Mouse (Mus musculus) hindbrain, embryonic 13.5 days (tissue): ENCODE results near the gene Casq2. TPM values are rescaled to one million over a fixed set of nuclear protein-coding genes. Genes with fewer than 3 reads are reported as not detected.

Source experiments
- ATAC-seq: fragments of 200-750 bp; cut with Nextera tagmentation; 2 replicates; pipeline ENCODE4 v1.8.0; 2017; ENCODE audit warnings: moderate TSS enrichment; ENCODE audit not compliant: low FRiP score
- H3K27ac ChIP-seq: fragments of 300-500 bp; sonication (generic); 2 replicates; pipeline ENCODE4 v1.5.1; 2015; ENCODE audit warnings: inconsistent platforms, mild to moderate bottlenecking, moderate library complexity
- H3K27me3 ChIP-seq: fragments of 300-500 bp; sonication (generic); 2 replicates; pipeline ENCODE4 v1.6.1; 2015; ENCODE audit warnings: mild to moderate bottlenecking, inconsistent platforms
- H3K36me3 ChIP-seq: fragments of 300-500 bp; sonication (generic); 2 replicates; pipeline ENCODE4 v1.6.1; 2015; ENCODE audit warnings: mild to moderate bottlenecking, inconsistent platforms
- H3K4me1 ChIP-seq: fragments of 300-500 bp; sonication (generic); replicated peaks from 2 replicates; pipeline ENCODE4 v1.6.1; 2015; ENCODE audit warnings: inconsistent platforms
- H3K4me2 ChIP-seq: fragments of 300-500 bp; sonication (generic); 2 replicates; pipeline ENCODE4 v1.6.1; 2015; ENCODE audit warnings: inconsistent platforms, mild to moderate bottlenecking, moderate library complexity
- H3K4me3 ChIP-seq: fragments of 300-500 bp; sonication (generic); 2 replicates; pipeline ENCODE4 v1.5.1; 2015; ENCODE audit warnings: mild to moderate bottlenecking, inconsistent platforms
- H3K9ac ChIP-seq: fragments of 300-500 bp; sonication (generic); 2 replicates; pipeline ENCODE4 v1.6.1; 2015; ENCODE audit warnings: mild to moderate bottlenecking, inconsistent platforms
- H3K9me3 ChIP-seq: fragments of 300-500 bp; sonication (generic); 2 replicates; pipeline ENCODE4 v1.6.1; 2016; ENCODE audit warnings: inconsistent platforms
- WGBS: fragments of 180-500 bp; shearing (Covaris S2); methylation state at CpG from one replicate; pipeline ENCODE4 v1.1.7; 2015; 5-methylcytosine and 5-hydroxymethylcytosine counted together
- polyA plus RNA-seq: library from polyadenylated mRNA; unstranded; fragments of >200 nt; fragmentation: Nextera tagmentation; extraction: Ambion mirVana; gene quantifications from 2 replicates; pipeline ENCODE4 v1.2.1, GENCODE M21; 2015

Casq2 gene
- polyA plus RNA-seq = 0.97 and 1.1 TPM in 2 replicates

DNA sequence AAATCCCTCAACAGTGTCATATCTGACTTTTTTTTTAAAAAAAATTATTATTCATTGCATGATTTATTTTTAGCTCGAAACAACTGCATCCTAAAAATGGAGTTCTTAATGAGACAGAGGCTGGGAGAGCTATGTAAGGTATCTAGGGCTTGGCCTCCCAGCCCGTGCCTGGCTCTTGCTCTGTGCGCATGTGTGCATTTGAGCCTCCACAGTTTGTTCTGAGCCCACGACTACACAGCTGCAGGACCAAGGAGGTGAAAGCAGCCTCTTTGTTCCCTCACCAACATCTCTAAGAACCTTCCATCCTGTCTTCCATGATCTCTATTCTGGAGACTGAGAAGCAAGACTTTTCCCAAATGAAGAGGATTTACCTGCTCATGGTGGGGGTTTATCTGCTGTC lies at the start of gene Casq2:
TSS of gene Casq2 (plus strand) at position 133 of the 400 bp plus-strand sequence.
- Histone ChIP-seq H3K27ac (no peak within 1 kb of the TSS), H3K27me3 (peaks cover 24% of the 10 kb centered on the region), H3K4me2 (no peak within 1 kb of the TSS), H3K9me3 (no peaks in the 10 kb centered on the region), H3K36me3 (no peaks in the 10 kb centered on the region), H3K9ac (no peak within 1 kb of the TSS), H3K4me1 (peaks cover 8% of the 10 kb centered on the region; the same call in 1 of the 2 replicates), H3K4me3 (no peak within 1 kb of the TSS)
- WGBS = 80% methylated on average over 4 of the region's 4 CpGs
- no peak for ATAC-seq

DNA sequence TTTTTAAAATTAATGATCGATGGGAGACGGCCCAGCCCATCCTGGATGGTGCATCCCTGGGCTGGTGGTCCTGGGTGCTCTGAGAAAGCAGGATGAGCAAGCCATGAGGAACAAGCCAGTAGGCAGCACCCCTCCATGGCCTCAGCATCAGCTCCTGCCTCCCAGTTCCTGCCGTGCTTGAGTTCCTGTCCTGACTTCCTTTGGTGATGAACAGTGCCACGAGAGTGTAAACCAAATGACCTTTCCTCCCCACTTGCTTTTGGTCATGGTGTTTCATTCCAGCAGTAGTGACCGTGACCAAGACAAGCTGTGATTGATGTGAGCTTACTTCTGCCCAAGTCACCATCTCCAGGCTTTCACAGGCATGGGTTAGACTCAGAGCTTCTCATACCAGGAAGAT lies 48.4 kb upstream of the Casq2 start:
- no peaks in the 10 kb centered on the region for H3K27me3 ChIP-seq
- WGBS = 86% methylated on average over 5 of the region's 5 CpGs
- no peak overlapping the region for H3K4me2 ChIP-seq
- H3K9ac ChIP-seq = no peak overlapping the region
- no peaks in the 10 kb centered on the region for H3K4me1 ChIP-seq
- H3K27ac ChIP-seq = no peak overlapping the region
- no peaks in the 10 kb centered on the region for H3K36me3 ChIP-seq
- ATAC-seq = no peak
- H3K9me3 ChIP-seq = no peaks in the 10 kb centered on the region
- H3K4me3 ChIP-seq = no peak overlapping the region

DNA sequence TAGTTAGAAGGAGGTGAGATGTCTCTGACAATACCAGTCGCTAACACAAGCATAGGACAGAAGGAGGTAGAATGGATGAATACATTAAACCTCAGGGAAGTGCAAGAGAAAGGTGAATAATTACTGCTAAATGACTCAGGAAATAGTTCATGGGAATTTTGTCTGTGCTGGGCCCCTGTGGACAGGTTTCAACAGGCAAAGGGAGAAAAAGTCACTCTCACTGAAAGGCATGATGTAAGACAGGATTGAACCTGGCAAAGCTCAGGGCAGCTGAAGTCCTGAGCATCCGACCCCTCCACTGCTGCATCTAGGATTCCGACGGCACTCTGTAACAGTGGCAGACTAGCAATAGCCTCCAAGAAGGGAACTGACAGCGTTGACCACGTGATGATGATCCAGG lies 47.6 kb upstream of the Casq2 start:
- H3K9me3 ChIP-seq = no peaks in the 10 kb centered on the region
- no peak overlapping the region for H3K27ac ChIP-seq
- no peak overlapping the region for H3K9ac ChIP-seq
- H3K27me3 ChIP-seq = no peaks in the 10 kb centered on the region
- H3K4me3 ChIP-seq = no peak overlapping the region
- H3K4me2 ChIP-seq = no peak overlapping the region
- no peak for ATAC-seq
- WGBS = 75% methylated on average over 6 of the region's 6 CpGs
- H3K4me1 ChIP-seq = no peaks in the 10 kb centered on the region
- H3K36me3 ChIP-seq = no peaks in the 10 kb centered on the region

DNA sequence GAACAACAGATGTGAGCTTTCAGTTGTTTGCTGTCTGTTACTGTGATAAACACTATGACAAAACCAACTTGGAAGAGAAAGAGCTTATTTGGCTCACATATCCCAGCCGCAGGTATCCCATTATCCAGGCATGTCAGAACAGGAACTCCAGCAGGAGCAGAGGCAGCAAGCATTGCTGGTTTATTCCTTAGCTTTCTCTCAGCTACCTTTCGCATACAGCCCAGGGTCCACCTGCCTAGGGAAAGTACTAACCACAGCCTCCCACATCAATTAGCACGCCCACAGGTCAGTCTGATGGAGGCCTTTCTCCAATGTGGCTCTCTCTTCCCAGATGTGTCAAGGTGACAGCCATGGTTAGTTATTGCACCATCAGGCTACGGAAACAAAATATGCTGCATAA lies 44.6 kb upstream of the Casq2 start:
- Histone ChIP-seq H3K36me3 (no peaks in the 10 kb centered on the region), H3K9me3 (no peaks in the 10 kb centered on the region), H3K4me3 (no peak overlapping the region), H3K4me1 (no peaks in the 10 kb centered on the region), H3K4me2 (no peak overlapping the region), H3K9ac (no peak overlapping the region), H3K27me3 (no peaks in the 10 kb centered on the region), H3K27ac (no peak overlapping the region)
- ATAC-seq = no peak
- 89% methylated on average over 4 of the region's 4 CpGs for WGBS

DNA sequence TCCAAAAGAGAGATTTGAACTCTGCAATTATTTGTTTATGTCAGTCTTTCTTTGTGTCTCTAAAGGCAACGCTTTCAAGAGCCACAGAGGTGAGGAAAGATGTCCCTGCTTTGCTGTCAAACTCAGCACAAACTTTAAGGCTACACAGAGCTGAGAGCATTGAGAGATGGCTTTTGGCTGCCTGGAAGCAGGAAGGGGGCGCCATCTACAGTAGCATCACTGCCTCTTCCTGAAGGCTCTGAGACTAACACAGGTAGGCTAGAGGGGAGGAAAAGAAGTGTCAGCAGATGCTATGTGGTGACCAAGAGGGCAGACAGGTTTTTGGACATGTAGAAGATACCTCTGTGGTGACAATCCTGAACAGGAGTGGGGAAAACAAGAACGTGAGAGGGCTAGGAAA lies 41.1 kb upstream of the Casq2 start:
- 35% methylated on average over 3 of the region's 3 CpGs for WGBS
- no peaks in the 10 kb centered on the region for H3K27me3 ChIP-seq
- no peaks in the 10 kb centered on the region for H3K9me3 ChIP-seq

DNA sequence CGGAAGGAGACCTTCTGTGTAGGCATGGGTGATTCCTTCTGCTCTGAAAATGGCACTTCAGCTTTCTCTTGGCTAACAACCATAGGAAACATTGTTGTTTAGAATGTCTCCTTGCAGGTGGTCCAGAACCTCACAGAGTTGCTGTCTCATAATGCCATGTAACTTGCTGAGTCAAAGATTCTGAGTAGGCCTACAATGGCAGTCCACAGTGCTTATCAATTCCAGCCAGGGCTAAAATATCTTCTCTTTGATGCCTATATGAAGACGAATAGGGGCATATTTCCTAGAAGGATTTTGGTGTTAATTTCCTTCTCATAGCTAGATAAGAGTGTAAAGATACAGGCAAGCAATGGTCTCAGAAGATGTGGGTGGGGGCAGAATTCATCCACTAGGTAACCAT lies 38.7 kb upstream of the Casq2 start:
- Histone ChIP-seq H3K36me3 (no peaks in the 10 kb centered on the region), H3K27me3 (no peaks in the 10 kb centered on the region), H3K4me1 (peaks cover 12% of the 10 kb centered on the region), H3K9ac (no peak overlapping the region), H3K4me2 (no peak overlapping the region), H3K27ac (no peak overlapping the region), H3K4me3 (no peak overlapping the region), H3K9me3 (no peaks in the 10 kb centered on the region)
- 95% methylated on average over 2 of the region's 2 CpGs for WGBS
- no peak for ATAC-seq

More for the DNA sequence above, 41.1 kb upstream of the Casq2 start:
- no peak overlapping the region for H3K4me2 ChIP-seq
- peaks cover 12% of the 10 kb centered on the region for H3K4me1 ChIP-seq
- no peak overlapping the region for H3K4me3 ChIP-seq
- H3K27ac ChIP-seq = no peak overlapping the region
- ATAC-seq = no peak
- H3K9ac ChIP-seq = no peak overlapping the region
- H3K36me3 ChIP-seq = no peaks in the 10 kb centered on the region

DNA sequence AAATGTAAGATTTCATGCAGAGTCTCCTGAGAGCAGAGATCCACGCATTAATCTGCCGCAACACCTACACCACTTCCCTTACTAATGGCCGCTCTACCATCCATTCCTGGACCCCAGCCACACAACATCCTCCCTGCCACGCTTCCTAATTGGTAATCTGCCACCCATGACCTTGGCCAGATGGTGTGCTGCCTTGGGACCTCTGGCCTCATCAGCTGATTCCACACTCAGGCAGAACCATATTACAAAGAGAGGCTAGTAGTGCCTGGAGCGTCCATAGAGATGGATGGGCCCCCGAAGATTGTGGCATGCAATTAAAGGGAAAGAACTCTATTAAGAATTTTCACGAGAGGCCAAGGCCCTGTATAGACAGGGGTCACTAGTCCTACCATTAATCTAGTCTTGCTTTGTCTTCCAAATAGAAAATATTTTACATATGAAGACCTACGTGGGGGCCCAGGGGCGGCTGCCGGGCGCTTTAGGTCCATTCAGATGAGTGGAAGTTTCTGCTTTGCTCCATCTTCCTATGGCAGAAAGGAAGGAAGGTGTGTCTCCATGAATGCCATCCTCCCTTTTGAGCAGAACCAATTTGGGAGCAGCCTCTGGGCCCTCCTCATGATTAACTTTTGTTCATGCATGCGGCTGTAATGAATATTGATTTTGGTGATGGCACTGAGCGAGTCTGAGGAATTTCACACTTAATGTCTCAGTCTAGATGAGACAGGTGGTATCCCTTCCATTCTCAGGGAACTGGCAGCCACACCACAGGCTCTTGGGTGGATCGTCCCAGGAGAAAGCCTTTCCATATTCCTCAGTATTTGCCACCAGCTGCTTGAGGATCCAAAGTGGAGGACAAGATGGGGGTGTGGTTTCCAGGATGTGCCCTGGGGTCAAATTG lies 36.8 kb upstream of the Casq2 start:
- peak; percentile 86 for ATAC-seq
- no peaks in the 10 kb centered on the region for H3K9me3 ChIP-seq
- peaks cover 19% of the 10 kb centered on the region for H3K4me1 ChIP-seq
- H3K27ac ChIP-seq = peak overlapping the region; percentile 61
- no peak overlapping the region for H3K4me3 ChIP-seq
- no peak overlapping the region for H3K9ac ChIP-seq
- H3K27me3 ChIP-seq = no peaks in the 10 kb centered on the region
- WGBS = 27% methylated on average over 14 of the region's 14 CpGs
- no peak overlapping the region for H3K4me2 ChIP-seq
- no peaks in the 10 kb centered on the region for H3K36me3 ChIP-seq

DNA sequence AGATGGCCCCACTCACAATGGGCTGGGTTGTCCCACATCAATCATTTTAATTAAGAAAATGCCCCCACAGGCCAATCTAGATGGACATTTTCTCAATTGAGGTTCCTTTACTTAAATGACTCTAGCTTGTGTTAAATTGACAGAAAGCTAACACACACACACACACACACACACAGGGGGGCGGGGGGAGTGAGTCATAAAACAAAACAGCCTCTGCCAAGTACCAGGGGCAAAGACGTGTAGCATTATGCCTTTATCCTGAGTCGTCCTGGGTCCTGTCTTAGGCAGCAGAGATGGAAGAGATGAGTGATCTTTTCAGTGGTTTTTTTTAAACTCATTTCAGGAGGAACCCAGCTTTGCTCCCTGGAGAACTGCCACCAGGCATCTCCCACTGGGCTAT lies 34.2 kb upstream of the Casq2 start:
- ATAC-seq = no peak
- Histone ChIP-seq H3K9me3 (no peaks in the 10 kb centered on the region), H3K27ac (peak overlapping the region; percentile 52), H3K4me3 (no peak overlapping the region), H3K9ac (no peak overlapping the region), H3K4me2 (no peak overlapping the region), H3K36me3 (no peaks in the 10 kb centered on the region), H3K27me3 (no peaks in the 10 kb centered on the region), H3K4me1 (peaks cover 31% of the 10 kb centered on the region)
- WGBS = 41% methylated on average over 3 of the region's 3 CpGs

DNA sequence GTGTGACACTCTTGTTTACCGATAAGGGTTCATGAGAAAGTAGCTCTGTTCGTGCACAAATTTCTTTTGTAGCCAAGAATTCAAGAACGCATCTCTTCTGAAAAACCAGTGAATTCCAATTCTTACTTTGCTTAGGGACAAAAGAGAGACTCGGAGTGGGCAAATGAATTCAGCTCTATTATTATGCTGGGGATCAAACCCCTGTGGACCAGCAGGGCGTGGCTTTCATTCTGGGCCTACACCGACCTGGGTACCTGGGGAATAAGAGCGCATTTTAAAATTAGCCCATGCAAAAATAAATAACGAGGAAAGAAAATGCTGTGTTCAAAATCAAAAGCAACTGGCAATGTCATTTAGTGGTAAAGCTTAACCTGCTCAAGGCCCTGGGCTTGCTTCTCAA lies 32.9 kb upstream of the Casq2 start:
- Histone ChIP-seq H3K9ac (no peak overlapping the region), H3K4me3 (no peak overlapping the region), H3K4me1 (peaks cover 42% of the 10 kb centered on the region), H3K27me3 (no peaks in the 10 kb centered on the region), H3K4me2 (no peak overlapping the region), H3K36me3 (no peaks in the 10 kb centered on the region), H3K9me3 (no peaks in the 10 kb centered on the region), H3K27ac (peak overlapping the region; percentile 25; the same call in 1 of the 2 replicates)
- ATAC-seq = no peak
- 17% methylated on average over 8 of the region's 8 CpGs for WGBS

DNA sequence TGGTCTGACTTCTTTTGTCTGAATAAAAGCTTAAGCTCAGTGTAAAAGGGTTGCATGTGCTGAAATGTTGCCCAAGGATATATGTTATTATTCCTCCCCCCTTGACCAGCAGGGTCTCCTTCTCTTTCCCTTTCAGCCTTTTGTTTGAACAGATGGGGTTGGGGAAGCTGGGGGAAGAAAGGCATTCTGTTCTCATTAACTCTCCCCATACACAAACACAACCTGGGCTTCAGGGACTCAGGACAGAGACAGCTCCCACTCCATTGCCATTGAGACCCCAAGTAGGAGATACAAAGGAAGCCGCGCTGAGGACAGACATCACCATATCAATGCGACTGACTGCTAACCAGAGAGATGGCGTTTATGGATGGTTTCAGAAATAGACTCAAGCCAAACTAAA lies 30.3 kb upstream of the Casq2 start:
- peak overlapping the region; percentile 82 for H3K27ac ChIP-seq
- H3K4me3 ChIP-seq = no peak overlapping the region
- H3K9me3 ChIP-seq = no peaks in the 10 kb centered on the region
- H3K9ac ChIP-seq = no peak overlapping the region
- no peak for ATAC-seq
- no peak overlapping the region for H3K4me2 ChIP-seq
- 6% methylated on average over 4 of the region's 4 CpGs for WGBS
- H3K36me3 ChIP-seq = no peaks in the 10 kb centered on the region
- no peaks in the 10 kb centered on the region for H3K27me3 ChIP-seq
- H3K4me1 ChIP-seq = peaks cover 29% of the 10 kb centered on the region

DNA sequence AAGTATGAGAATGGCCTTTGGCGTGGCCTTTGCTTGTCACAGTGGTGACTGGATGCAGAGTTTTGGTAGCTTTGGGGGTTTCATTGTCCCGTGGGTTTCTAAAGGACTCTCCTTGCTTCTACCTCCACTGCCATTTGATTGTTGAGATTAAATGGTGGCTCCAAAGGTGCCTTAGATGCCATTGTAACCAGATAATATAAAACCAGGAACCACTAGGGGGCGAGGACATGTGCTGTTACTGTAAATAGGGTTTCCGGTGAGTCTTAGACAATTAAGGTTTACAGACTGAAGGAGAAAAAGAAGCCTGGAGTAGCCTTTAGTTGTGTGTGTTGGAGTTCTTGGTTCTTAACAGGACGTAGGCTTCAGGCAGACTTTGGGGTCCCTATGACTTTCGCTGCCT lies 26.1 kb upstream of the Casq2 start:
- Histone ChIP-seq H3K27me3 (no peaks in the 10 kb centered on the region), H3K4me2 (no peak overlapping the region), H3K9ac (no peak overlapping the region), H3K4me1 (peaks cover 23% of the 10 kb centered on the region), H3K36me3 (no peaks in the 10 kb centered on the region), H3K27ac (no peak overlapping the region), H3K4me3 (no peak overlapping the region), H3K9me3 (no peaks in the 10 kb centered on the region)
- WGBS = 75% methylated on average over 6 of the region's 6 CpGs
- ATAC-seq = no peak

DNA sequence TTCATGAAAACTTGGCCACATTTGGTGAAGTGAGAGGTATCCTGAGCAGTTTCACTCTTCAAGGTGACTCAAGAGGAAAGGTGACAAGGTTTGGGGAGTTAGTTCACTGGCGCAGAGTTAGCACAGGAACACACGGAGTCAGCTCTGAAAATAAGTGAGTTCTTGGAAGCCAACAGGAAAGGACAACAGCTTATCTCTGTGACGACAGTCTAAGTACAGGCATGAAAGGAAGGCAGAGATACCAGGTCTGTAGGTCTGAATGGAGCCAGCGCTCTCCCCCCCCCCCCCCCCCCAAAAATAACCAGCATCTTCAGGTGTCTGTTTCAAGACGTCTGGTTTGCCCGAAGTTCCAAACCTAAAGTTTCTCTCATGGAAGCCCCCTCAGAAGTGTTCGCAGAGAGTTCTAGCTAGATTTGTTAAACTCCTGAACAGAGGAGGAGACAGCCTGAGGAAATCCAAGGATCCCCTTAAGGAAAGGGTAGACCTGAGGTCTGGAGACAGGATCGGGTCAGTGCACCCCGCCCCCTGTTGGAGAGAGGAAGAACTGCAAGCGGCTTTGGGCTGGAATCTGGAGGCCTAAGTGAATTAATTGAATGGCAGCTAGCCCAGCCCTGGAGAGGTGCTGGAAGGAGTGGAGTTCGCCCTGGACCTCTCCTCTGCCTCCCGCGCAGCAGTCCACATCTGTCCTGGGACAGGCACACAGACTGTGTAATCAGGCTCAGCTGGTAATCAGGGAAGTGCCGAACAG lies 24.1 kb upstream of the Casq2 start:
- WGBS = 45% methylated on average over 14 of the region's 14 CpGs
- Histone ChIP-seq H3K36me3 (no peaks in the 10 kb centered on the region), H3K9ac (no peak overlapping the region), H3K4me2 (no peak overlapping the region), H3K27me3 (no peaks in the 10 kb centered on the region), H3K4me1 (peaks cover 10% of the 10 kb centered on the region; the same call in 1 of the 2 replicates), H3K27ac (peak overlapping the region; percentile 63; the same call in 1 of the 2 replicates), H3K4me3 (no peak overlapping the region), H3K9me3 (no peaks in the 10 kb centered on the region)
- ATAC-seq = peak; percentile 84
